Mouse (Mus musculus) limb, embryonic 12.5 days (tissue): Measurements from ENCODE around the gene Cfap58. TPM values are rescaled to one million over a fixed set of nuclear protein-coding genes. Genes with fewer than 3 reads are reported as not detected.

Experiments used
- ATAC-seq: fragments of 200-750 bp; cut with Nextera tagmentation; 2 replicates; pipeline ENCODE4 v1.8.0; 2017; ENCODE audit warnings: low read depth, moderate TSS enrichment; ENCODE audit not compliant: insufficient number of reproducible peaks, insufficient read depth, low FRiP score, low TSS enrichment
- H3K27ac ChIP-seq: fragments of 300-500 bp; sonication (generic); 2 replicates; pipeline ENCODE4 v1.5.1; 2016; ENCODE audit warnings: mild to moderate bottlenecking, moderate library complexity
- H3K27me3 ChIP-seq: fragments of 300-500 bp; sonication (generic); 2 replicates; pipeline ENCODE4 v1.6.1; 2016; ENCODE audit warnings: mild to moderate bottlenecking, moderate library complexity
- H3K36me3 ChIP-seq: fragments of 300-500 bp; sonication (generic); 2 replicates; pipeline ENCODE4 v1.6.1; 2016; ENCODE audit warnings: mild to moderate bottlenecking, moderate library complexity
- H3K4me1 ChIP-seq: fragments of 300-500 bp; sonication (generic); replicated peaks from 2 replicates; pipeline ENCODE4 v1.6.1; 2016
- H3K4me2 ChIP-seq: fragments of 300-500 bp; sonication (generic); 2 replicates; pipeline ENCODE4 v1.6.1; 2016; ENCODE audit warnings: mild to moderate bottlenecking, moderate library complexity
- H3K4me3 ChIP-seq: fragments of 300-500 bp; sonication (generic); replicated peaks from 2 replicates; pipeline ENCODE4 v1.5.1; 2016; ENCODE audit warnings: mild to moderate bottlenecking
- H3K9ac ChIP-seq: fragments of 300-500 bp; sonication (generic); replicated peaks from 2 replicates; pipeline ENCODE4 v1.6.1; 2016; ENCODE audit warnings: mild to moderate bottlenecking, moderate library complexity
- H3K9me3 ChIP-seq: fragments of 300-500 bp; sonication (generic); 2 replicates; pipeline ENCODE4 v1.6.1; 2016; ENCODE audit warnings: mild to moderate bottlenecking, moderate library complexity
- WGBS: fragments of 180-500 bp; shearing (Covaris S2); methylation state at CpG from one replicate; pipeline ENCODE4 v1.1.7; 2016; 5-methylcytosine and 5-hydroxymethylcytosine counted together
- microRNA-seq: library from miRNA; unstranded; fragments of <30 nt; microRNA quantifications from one replicate; pipeline ENCODE4, GENCODE M21; 2017
- polyA plus RNA-seq: library from polyadenylated mRNA; unstranded; fragments of >200 nt; fragmentation: Nextera tagmentation; extraction: Ambion mirVana; gene quantifications from 2 replicates; pipeline ENCODE4 v1.2.1, GENCODE M21; 2016

Gene Cfap58
- polyA plus RNA-seq, 1 experiment from 2014 or later = 0.08 TPM

DNA sequence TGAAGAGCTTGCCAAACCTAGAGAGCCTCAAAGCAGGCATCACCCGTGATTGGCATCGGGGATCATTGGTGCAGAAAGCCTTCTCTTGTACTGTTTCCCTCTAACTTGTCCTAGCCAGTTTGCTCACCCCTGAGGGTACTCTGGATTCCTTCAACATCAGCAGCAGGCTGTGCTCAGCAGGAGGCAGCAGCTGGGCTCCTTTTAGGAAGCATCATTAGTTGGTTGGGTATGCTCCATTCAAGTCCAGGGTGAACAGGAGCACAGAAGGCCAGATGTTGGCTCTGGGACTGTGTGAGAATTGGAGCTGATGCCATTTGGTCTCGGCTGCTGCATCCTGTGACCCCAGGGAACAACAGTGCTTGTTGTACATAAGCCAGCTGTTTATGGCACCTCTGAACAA is 142.2 kb downstream of the Cfap58 start:
- 47% methylated on average over 3 of the region's 3 CpGs for WGBS
- Histone ChIP-seq H3K9me3 (no peaks in the 10 kb centered on the region), H3K36me3 (no peaks in the 10 kb centered on the region), H3K4me2 (no peak overlapping the region), H3K4me3 (no peak overlapping the region), H3K4me1 (peaks cover 20% of the 10 kb centered on the region), H3K27ac (0 out of 2 replicates have a peak overlapping the region, but pooled peaks have one; percentile 45), H3K27me3 (no peaks in the 10 kb centered on the region), H3K9ac (no peak overlapping the region)
- ATAC-seq = peak; percentile 47; the same call in 1 of the 2 replicates

- Histone ChIP-seq H3K9ac (no peak overlapping the region), H3K9me3 (no peaks in the 10 kb centered on the region), H3K4me1 (peaks cover 34% of the 10 kb centered on the region), H3K4me2 (no peak overlapping the region), H3K4me3 (no peak overlapping the region), H3K27me3 (no peaks in the 10 kb centered on the region), H3K36me3 (no peaks in the 10 kb centered on the region), H3K27ac (no peak overlapping the region)
- WGBS = 89% methylated on average over 4 of the region's 4 CpGs
- no peak for ATAC-seq
Measured at GRCm38 (mm10) chr19:48081456-48081855, 144.0 kb downstream of the Cfap58 start.

Small RNAs within 50 kb of the gene (microRNA-seq; reads per million reads assigned to microRNA genes)
- not detected for gene Gm22240

Other genes starting within 250 kb of the Cfap58 start
- gene Col17a1, start 245.6 kb upstream of the Cfap58 start, polyA plus RNA-seq = 9.1 and 9.3 TPM in 2 replicates
- 273 and 307 TPM in 2 replicates for gene Sfr1, start 206.0 kb upstream of the Cfap58 start, polyA plus RNA-seq
- 211 and 229 TPM in 2 replicates for gene Gsto1, start 82.7 kb upstream of the Cfap58 start, polyA plus RNA-seq
- gene Gsto2, start 72.1 kb upstream of the Cfap58 start, polyA plus RNA-seq = 0.59 and 0.97 TPM in 2 replicates
- gene Cfap43, start 18.4 kb upstream of the Cfap58 start, polyA plus RNA-seq = 0.09 TPM in 1 of 2 replicates, not detected in the other
- 29.4 and 29.9 TPM in 2 replicates for gene Itprip, start 18.4 kb upstream of the Cfap58 start, polyA plus RNA-seq